8 mouse cellular contexts compared by ENCODE assay signal in the genomic region with DNA sequence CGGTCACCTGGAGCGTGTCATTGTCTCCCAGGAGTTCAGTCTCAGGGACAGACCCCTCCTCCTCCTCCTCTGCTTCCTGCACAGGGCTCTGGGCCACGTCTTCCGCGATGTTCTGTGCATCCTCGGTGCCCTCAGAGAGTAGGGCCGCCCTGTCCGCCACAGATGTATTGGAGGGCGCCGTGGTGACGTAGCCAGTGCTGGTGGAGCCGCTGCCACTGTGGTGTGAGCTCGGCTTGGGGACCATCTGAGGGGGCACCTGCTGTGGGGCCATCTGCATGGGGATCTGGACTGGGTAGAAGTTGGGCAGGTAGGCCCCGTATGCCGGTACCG.
A peak's percentile ranks its signal among the peaks of the same experiment; 100 is the strongest.
DNase-seq lines count a peak whose midpoint lies in the region; ATAC-seq and TF ChIP-seq lines count a peak whose summit lies in the region.
"Had no signal": no experiment of that assay in that cellular context is flagged by ENCODE, and none has a peak within 500 bp of the region (broad histone marks: within the 10 kb centered on the region; RNA-seq: fewer than 3 reads in every experiment).

No protein-coding gene starts in this region.

- TF ChIP-seq CTCF in intestine, postnatal 0 days (IDR thresholded peaks at IDR 0.05; ENCODE audit: low read depth) = no peak
- no peak for TF ChIP-seq CTCF in G1E (IDR thresholded peaks at IDR 0.05; ENCODE audit: low read depth, low read length)

- no peaks in the 10 kb centered on the region for H3K4me1 ChIP-seq in intestine, embryonic 14.5 days (replicated peaks; ENCODE audit: control insufficient read depth, insufficient read depth, low read length)
- no peaks in the 10 kb centered on the region for H3K4me1 ChIP-seq in intestine, postnatal 0 days (replicated peaks; ENCODE audit: control insufficient read depth, insufficient read depth, low read length)
- H3K4me1 ChIP-seq in G1E (ENCODE audit: insufficient read depth, low read depth, low read length) = no peaks in the 10 kb centered on the region
- peaks cover 4% of the 10 kb centered on the region for H3K4me1 ChIP-seq in hindbrain, embryonic 15.5 days (replicated peaks)
- peaks cover 4% of the 10 kb centered on the region; the same call in 1 of the 2 replicates for H3K4me1 ChIP-seq in midbrain, embryonic 15.5 days

- H3K9me3 ChIP-seq in intestine, embryonic 14.5 days (ENCODE audit: control insufficient read depth, low read length) = no peaks in the 10 kb centered on the region
- H3K9me3 ChIP-seq in intestine, postnatal 0 days (ENCODE audit: control insufficient read depth) = no peaks in the 10 kb centered on the region
- H3K9me3 ChIP-seq in G1E (replicated peaks) = peaks cover 83% of the 10 kb centered on the region
- no peaks in the 10 kb centered on the region for H3K9me3 ChIP-seq in hindbrain, embryonic 15.5 days
- H3K9me3 ChIP-seq in midbrain, embryonic 15.5 days = no peaks in the 10 kb centered on the region

- H3K4me3 ChIP-seq in intestine, embryonic 14.5 days (ENCODE audit: low read depth, low read length) = no peak overlapping the region
- no peak overlapping the region for H3K4me3 ChIP-seq in intestine, postnatal 0 days (ENCODE audit: low read depth, low read length)
- H3K4me3 ChIP-seq in G1E (ENCODE audit: low read depth, low read length) = peak overlapping the region; percentile 13; the same call in 1 of the 2 replicates
- H3K4me3 ChIP-seq in hindbrain, embryonic 15.5 days = no peak overlapping the region
- no peak overlapping the region for H3K4me3 ChIP-seq in midbrain, embryonic 15.5 days

- WGBS in intestine, embryonic 14.5 days = 89% methylated on average over 16 of the region's 16 CpGs
- WGBS in intestine, postnatal 0 days = 87% methylated on average over 16 of the region's 16 CpGs
- WGBS in hindbrain, embryonic 15.5 days = 84% methylated on average over 16 of the region's 16 CpGs
- WGBS in midbrain, embryonic 15.5 days = 86% methylated on average over 16 of the region's 16 CpGs

- peak; percentile 44; the same call in 1 of the 2 replicates for ATAC-seq in intestine, embryonic 14.5 days (replicated peaks; ENCODE audit: low FRiP score, low TSS enrichment, low read depth)
- ATAC-seq in intestine, postnatal 0 days = no peak
- no peak for ATAC-seq in G1E (ENCODE audit: extremely low read depth, insufficient number of reproducible peaks, low FRiP score, poor library complexity, severe bottlenecking)
- peak; percentile 54; the same call in 1 of the 2 replicates for ATAC-seq in hindbrain, embryonic 15.5 days (ENCODE audit: low FRiP score, low read depth)
- ATAC-seq in midbrain, embryonic 15.5 days (replicated peaks) = peak; percentile 58

- no peak for DNase-seq in intestine, embryonic 14.5 days (ENCODE audit: low spot score)
- DNase-seq in G1E (ENCODE audit: low spot score) = no peak
- DNase-seq in urinary bladder, adult 18-20 months (ENCODE audit: low spot score in 2 of 2) = no peak
- no peak for DNase-seq in left cerebral cortex, adult 11 months (ENCODE audit: low spot score)

- H3K27ac ChIP-seq in intestine, embryonic 14.5 days (ENCODE audit: low read depth) = no peak overlapping the region
- no peak overlapping the region for H3K27ac ChIP-seq in intestine, postnatal 0 days (ENCODE audit: low read depth, low read length)
- no peak overlapping the region for H3K27ac ChIP-seq in hindbrain, embryonic 15.5 days (replicated peaks)
- H3K27ac ChIP-seq in midbrain, embryonic 15.5 days = no peak overlapping the region
- H3K27ac ChIP-seq: liver, embryonic 14.5 days had no signal

- no peak overlapping the region for H3K9ac ChIP-seq in intestine, embryonic 14.5 days (ENCODE audit: low read length)
- H3K9ac ChIP-seq in intestine, postnatal 0 days (ENCODE audit: low read depth, low read length) = no peak overlapping the region
- H3K9ac ChIP-seq in hindbrain, embryonic 15.5 days = no peak overlapping the region
- no peak overlapping the region for H3K9ac ChIP-seq in midbrain, embryonic 15.5 days
- H3K9ac ChIP-seq: liver, embryonic 14.5 days had no signal

- H3K27me3 ChIP-seq in intestine, embryonic 14.5 days (replicated peaks; ENCODE audit: control insufficient read depth, insufficient read depth, low read length) = no peaks in the 10 kb centered on the region
- H3K27me3 ChIP-seq in intestine, postnatal 0 days (replicated peaks; ENCODE audit: control insufficient read depth, insufficient read depth, low read length) = no peaks in the 10 kb centered on the region
- H3K27me3 ChIP-seq in G1E (ENCODE audit: insufficient read depth, low read length) = no peaks in the 10 kb centered on the region; the same call in 1 of the 2 replicates
- H3K27me3 ChIP-seq in hindbrain, embryonic 15.5 days = no peaks in the 10 kb centered on the region
- H3K27me3 ChIP-seq in midbrain, embryonic 15.5 days (replicated peaks) = no peaks in the 10 kb centered on the region

- peaks cover 32% of the 10 kb centered on the region for H3K36me3 ChIP-seq in intestine, embryonic 14.5 days (ENCODE audit: control insufficient read depth, insufficient read depth, low read length)
- H3K36me3 ChIP-seq in intestine, postnatal 0 days (ENCODE audit: control insufficient read depth, insufficient read depth) = peaks cover 18% of the 10 kb centered on the region
- H3K36me3 ChIP-seq in G1E (replicated peaks) = no peaks in the 10 kb centered on the region
- no peaks in the 10 kb centered on the region for H3K36me3 ChIP-seq in hindbrain, embryonic 15.5 days
- H3K36me3 ChIP-seq in midbrain, embryonic 15.5 days (replicated peaks) = no peaks in the 10 kb centered on the region

- H3K4me2 ChIP-seq in intestine, embryonic 14.5 days (ENCODE audit: low read length) = no peak overlapping the region
- no peak overlapping the region for H3K4me2 ChIP-seq in intestine, postnatal 0 days (replicated peaks; ENCODE audit: low read depth)
- H3K4me2 ChIP-seq in hindbrain, embryonic 15.5 days = no peak overlapping the region
- H3K4me2 ChIP-seq in midbrain, embryonic 15.5 days = no peak overlapping the region; the same call in 1 of the 2 replicates

Comparison
In these comparisons a context has a peak if more than half of its experiments do, and no peak if none do; other contexts are left out.
1. ATAC-seq: peak in intestine, embryonic 14.5 days (single experiment), hindbrain, embryonic 15.5 days (single experiment) and midbrain, embryonic 15.5 days (single experiment); none in intestine, postnatal 0 days (single experiment) and G1E (single experiment).